Mouse (Mus musculus) liver, embryonic 11.5 days (tissue): ENCODE measurements around the gene Kctd14. TPM values are rescaled to one million over a fixed set of nuclear protein-coding genes. Genes with fewer than 3 reads are reported as not detected.

Source experiments
- ATAC-seq: fragments of 200-750 bp; cut with Nextera tagmentation; replicated peaks from 2 replicates; pipeline ENCODE4 v1.8.0; 2017; ENCODE audit warnings: moderate number of reproducible peaks, mild to moderate bottlenecking, moderate TSS enrichment, moderate library complexity; ENCODE audit not compliant: low FRiP score
- DNase-seq: peaks from one replicate; pipeline ENCODE4 v3.0.0-alpha.2; 2017; ENCODE audit warnings: low spot score
- H3K27ac ChIP-seq: fragments of 300-500 bp; sonication (generic); 2 replicates; pipeline ENCODE4 v1.5.1; 2014; ENCODE audit warnings: mild to moderate bottlenecking, low read depth, low read length, control low read depth
- H3K27me3 ChIP-seq: fragments of 300-500 bp; sonication (generic); replicated peaks from 2 replicates; pipeline ENCODE4 v1.6.1; 2014; ENCODE audit warnings: low read length, mixed read lengths; ENCODE audit not compliant: control insufficient read depth, insufficient read depth
- H3K36me3 ChIP-seq: fragments of 300-500 bp; sonication (generic); 2 replicates; pipeline ENCODE4 v1.6.1; 2014; ENCODE audit warnings: mild to moderate bottlenecking, low read length, moderate library complexity, mixed read lengths; ENCODE audit not compliant: control insufficient read depth, insufficient read depth
- H3K4me1 ChIP-seq: fragments of 300-500 bp; sonication (generic); replicated peaks from 2 replicates; pipeline ENCODE4 v1.6.1; 2014; ENCODE audit warnings: low read length, mixed read lengths; ENCODE audit not compliant: control insufficient read depth, insufficient read depth
- H3K4me2 ChIP-seq: fragments of 300-500 bp; sonication (generic); 2 replicates; pipeline ENCODE4 v1.6.1; 2014; ENCODE audit warnings: mild to moderate bottlenecking, control low read depth, moderate library complexity
- H3K4me3 ChIP-seq: fragments of 300-500 bp; sonication (generic); 2 replicates; pipeline ENCODE4 v1.5.1; 2014; ENCODE audit warnings: low read depth, low read length, control low read depth
- H3K9ac ChIP-seq: fragments of 300-500 bp; sonication (generic); 2 replicates; pipeline ENCODE4 v1.6.1; 2014; ENCODE audit warnings: low read depth, low read length, control low read depth
- H3K9me3 ChIP-seq: fragments of 300-500 bp; sonication (generic); 2 replicates; pipeline ENCODE4 v1.6.1; 2016; ENCODE audit warnings: low read length, inconsistent platforms, mixed read lengths; ENCODE audit not compliant: control insufficient read depth
- WGBS: fragments of 180-500 bp; shearing (Covaris S2); extraction: QIAGEN DNeasy Blood & Tissue Kit; methylation state at CpG from one replicate; pipeline ENCODE4 v1.1.7; 2014; 5-methylcytosine and 5-hydroxymethylcytosine counted together
- polyA plus RNA-seq: library from polyadenylated mRNA; unstranded; fragments of >200 nt; fragmentation: Nextera tagmentation; extraction: Ambion mirVana; gene quantifications from 2 replicates; pipeline ENCODE4 v1.2.1, GENCODE M21; 2014

Gene Kctd14
- polyA plus RNA-seq, 1 experiment from 2014 or later: 9.2 TPM

DNA sequence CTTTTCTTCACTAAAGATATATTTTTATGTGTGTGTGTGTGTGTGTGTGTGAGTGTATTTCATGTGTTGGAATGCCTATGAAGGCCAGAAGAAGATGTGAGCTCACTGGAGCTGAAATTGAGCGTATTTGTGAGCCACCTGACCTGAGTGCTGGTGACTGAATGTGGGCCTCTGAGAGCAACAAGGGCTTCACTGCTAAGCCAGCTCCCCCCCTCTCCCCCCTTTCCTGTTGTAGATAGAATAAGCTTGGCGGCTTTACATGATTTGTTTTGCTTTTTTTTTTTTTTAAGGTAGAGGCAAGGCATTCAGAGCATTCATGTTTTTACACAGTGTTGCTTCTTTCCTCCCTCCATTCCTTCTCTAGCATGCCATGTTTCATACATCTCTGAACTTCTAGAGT, 32.3 kb downstream of the Kctd14 start:
- WGBS: 80% methylated on average over 2 of the region's 2 CpGs
- ATAC-seq (no peak), DNase-seq (no peak)

GRCm38 (mm10) chr7:97491157-97491556, 40.0 kb downstream of the Kctd14 start:
- Histone ChIP-seq H3K27ac (no peak overlapping the region), H3K9ac (no peak overlapping the region), H3K4me3 (no peak overlapping the region), H3K4me2 (no peak overlapping the region), H3K9me3 (no peaks in the 10 kb centered on the region), H3K4me1 (no peaks in the 10 kb centered on the region), H3K36me3 (peaks cover 7% of the 10 kb centered on the region; the same call in 1 of the 2 replicates), H3K27me3 (no peaks in the 10 kb centered on the region)
- ATAC-seq (no peak), DNase-seq (no peak)
- 58% methylated on average over 3 of the region's 3 CpGs for WGBS

More for the DNA sequence above, 32.3 kb downstream of the Kctd14 start:
- H3K27ac ChIP-seq: no peak overlapping the region
- H3K9ac ChIP-seq: no peak overlapping the region
- no peaks in the 10 kb centered on the region for H3K9me3 ChIP-seq
- H3K4me3 ChIP-seq: no peak overlapping the region
- peaks cover 3% of the 10 kb centered on the region; the same call in 1 of the 2 replicates for H3K4me1 ChIP-seq
- no peak overlapping the region for H3K4me2 ChIP-seq
- H3K27me3 ChIP-seq: no peaks in the 10 kb centered on the region
- peaks cover 6% of the 10 kb centered on the region for H3K36me3 ChIP-seq

DNA sequence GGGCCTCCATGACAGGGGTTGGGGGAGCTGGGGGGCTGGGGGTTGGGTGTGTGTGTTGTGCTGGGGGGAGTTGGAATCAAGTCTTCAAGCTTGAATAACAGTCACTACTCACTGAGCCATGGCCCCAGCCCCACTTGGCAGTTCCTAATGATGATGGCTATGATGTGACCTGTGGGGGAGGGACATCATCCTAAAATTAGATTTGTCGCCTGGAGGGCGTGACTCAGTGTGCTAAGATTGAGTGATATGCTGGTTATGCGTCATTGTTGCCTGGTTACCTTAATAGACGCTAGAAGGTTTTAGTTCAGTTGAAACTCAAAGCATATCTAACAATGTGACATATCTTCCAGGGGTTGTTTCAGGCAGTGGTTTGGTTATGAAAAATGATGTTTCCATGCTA, 41.3 kb downstream of the Kctd14 start:
- H3K4me3 ChIP-seq: no peak overlapping the region
- no peak for ATAC-seq

DNA sequence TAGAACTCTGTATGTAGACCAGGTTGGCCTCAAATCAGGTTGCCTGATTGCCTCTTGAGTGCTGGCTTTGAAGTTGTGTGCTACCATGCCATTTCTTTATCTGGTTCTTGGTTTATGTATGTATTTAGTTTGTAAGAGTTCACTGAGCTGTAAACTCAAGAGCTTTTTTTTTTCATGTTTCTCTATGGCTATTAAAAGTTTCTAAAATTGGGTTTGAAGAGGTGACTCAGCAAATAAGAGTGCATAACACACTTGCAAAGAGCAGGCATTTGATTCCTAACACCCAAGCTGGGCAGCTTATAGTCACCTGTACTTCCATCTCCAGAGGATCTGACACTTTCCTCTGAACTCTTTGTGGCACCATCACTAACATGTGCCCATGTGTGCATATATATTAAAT, 43.9 kb downstream of the Kctd14 start:
- peaks cover 5% of the 10 kb centered on the region; the same call in 1 of the 2 replicates for H3K36me3 ChIP-seq
- H3K27me3 ChIP-seq: no peaks in the 10 kb centered on the region
- H3K4me1 ChIP-seq: no peaks in the 10 kb centered on the region
- no peak overlapping the region for H3K27ac ChIP-seq
- H3K4me2 ChIP-seq: no peak overlapping the region
- no peak overlapping the region for H3K9ac ChIP-seq
- DNase-seq (no peak), ATAC-seq (no peak)
- no peak overlapping the region for H3K4me3 ChIP-seq
- no peaks in the 10 kb centered on the region for H3K9me3 ChIP-seq

More for the DNA sequence above, 41.3 kb downstream of the Kctd14 start:
- WGBS: 72% methylated on average over 4 of the region's 4 CpGs
- Histone ChIP-seq H3K36me3 (peaks cover 7% of the 10 kb centered on the region; the same call in 1 of the 2 replicates), H3K4me2 (no peak overlapping the region), H3K9me3 (no peaks in the 10 kb centered on the region), H3K9ac (no peak overlapping the region), H3K4me1 (no peaks in the 10 kb centered on the region), H3K27ac (no peak overlapping the region), H3K27me3 (no peaks in the 10 kb centered on the region)
- no peak for DNase-seq

GRCm38 (mm10) chr7:97500555-97501209, 49.6 kb downstream of the Kctd14 start:
- Histone ChIP-seq H3K4me2 (no peak overlapping the region), H3K27ac (no peak overlapping the region), H3K27me3 (no peaks in the 10 kb centered on the region), H3K4me1 (no peaks in the 10 kb centered on the region), H3K9me3 (no peaks in the 10 kb centered on the region), H3K4me3 (no peak overlapping the region), H3K9ac (no peak overlapping the region), H3K36me3 (peaks cover 9% of the 10 kb centered on the region; the same call in 1 of the 2 replicates)
- DNase-seq (no peak), ATAC-seq (no peak)
- WGBS: 84% methylated on average over 5 of the region's 5 CpGs

Other genes with a start within 250 kb of the Kctd14 start
- 0.86 and 0.92 TPM in 2 replicates for gene Usp35, start 119.3 kb upstream of the Kctd14 start, polyA plus RNA-seq
- 2.2 and 2.6 TPM in 2 replicates for gene Kctd21, start 119.0 kb upstream of the Kctd14 start, polyA plus RNA-seq
- 66.4 and 74.2 TPM in 2 replicates for gene Alg8, start 79.7 kb upstream of the Kctd14 start, polyA plus RNA-seq
- gene Ndufc2, start 51.3 kb upstream of the Kctd14 start, polyA plus RNA-seq: 355 and 359 TPM in 2 replicates
- gene Thrsp, start 33.6 kb upstream of the Kctd14 start, polyA plus RNA-seq: 0.30 TPM in 1 of 2 replicates, not detected in the other
- 49.2 and 61.3 TPM in 2 replicates for gene Ints4, start 29.6 kb downstream of the Kctd14 start, polyA plus RNA-seq
- 24.5 and 25.3 TPM in 2 replicates for gene Aamdc, start 128.2 kb downstream of the Kctd14 start, polyA plus RNA-seq
- 14.5 and 14.8 TPM in 2 replicates for gene Rsf1, start 128.6 kb downstream of the Kctd14 start, polyA plus RNA-seq
- 187 and 208 TPM in 2 replicates for gene Clns1a, start 245.3 kb downstream of the Kctd14 start, polyA plus RNA-seq